8 mouse cellular contexts compared by ENCODE assay signal in the genomic region with DNA sequence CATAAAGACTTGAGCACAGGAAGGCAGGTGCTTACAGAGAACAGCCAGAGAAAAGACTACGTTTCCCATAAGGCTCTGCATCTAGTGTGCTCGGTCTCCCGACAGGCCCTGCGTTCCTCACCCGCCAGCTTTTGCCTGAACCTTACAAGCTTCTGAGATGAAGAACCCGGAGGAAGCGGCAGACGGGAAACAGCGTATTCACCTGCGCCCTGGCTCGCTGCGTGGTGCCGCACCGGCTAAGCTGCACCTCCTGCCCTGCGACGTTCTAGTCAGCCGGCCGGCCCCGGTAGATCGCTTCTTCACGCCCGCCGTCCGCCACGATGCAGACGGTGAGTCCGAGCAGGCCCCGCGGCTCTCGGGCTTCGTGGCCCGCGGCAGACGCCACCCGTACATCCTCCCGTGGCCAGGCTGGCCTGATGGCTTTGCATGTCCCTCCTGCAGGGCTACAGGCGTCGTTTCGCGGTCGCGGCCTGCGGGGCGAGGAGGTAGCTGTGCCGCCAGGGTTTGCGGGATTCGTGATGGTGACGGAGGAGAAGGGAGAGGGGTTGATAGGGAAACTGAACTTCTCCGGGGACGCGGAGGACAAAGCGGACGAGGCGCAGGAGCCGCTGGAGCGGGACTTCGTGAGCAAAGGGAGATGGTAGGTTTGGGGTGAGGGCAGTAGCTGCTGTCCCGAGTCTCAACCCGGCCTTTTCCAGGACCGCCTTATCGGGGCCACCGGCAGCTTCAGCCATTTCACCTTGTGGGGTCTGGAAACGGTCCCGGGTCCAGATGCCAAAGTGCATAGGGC. TPM values are rescaled to one million over a fixed set of nuclear protein-coding genes. Genes with fewer than 3 reads are reported as not detected.
A peak's percentile ranks its signal among the peaks of the same experiment; 100 is the strongest.
DNase-seq lines count a peak whose midpoint lies in the region; ATAC-seq and TF ChIP-seq lines count a peak whose summit lies in the region.

A gene (plus strand): TSS at position 122 of the 790 bp plus-strand sequence.

- peak within 1 kb of the TSS; percentile 97 for H3K27ac ChIP-seq in forebrain, embryonic 10.5 days
- peak within 1 kb of the TSS; percentile 88 for H3K27ac ChIP-seq in heart, embryonic 15.5 days
- H3K27ac ChIP-seq in liver, embryonic 14.5 days, result peak within 1 kb of the TSS; percentile 72
- H3K27ac ChIP-seq in neural tube, embryonic 12.5 days, result peak within 1 kb of the TSS; percentile 67

- H3K4me1 ChIP-seq in forebrain, embryonic 10.5 days, result peaks cover 25% of the 10 kb centered on the region
- H3K4me1 ChIP-seq in heart, embryonic 15.5 days (replicated peaks), result peaks cover 20% of the 10 kb centered on the region
- H3K4me1 ChIP-seq in liver, embryonic 14.5 days (replicated peaks; ENCODE audit: control insufficient read depth in 2 of 2, insufficient read depth in 2 of 2, low read length in 1 of 2), result peaks cover 0 to 8% of the 10 kb centered on the region in 2 experiments; a peak in 2 of 4 replicates
- peaks cover 17% of the 10 kb centered on the region for H3K4me1 ChIP-seq in neural tube, embryonic 12.5 days

- H3K4me2 ChIP-seq in heart, embryonic 15.5 days, result peak within 1 kb of the TSS; percentile 94
- H3K4me2 ChIP-seq in liver, embryonic 14.5 days (ENCODE audit: low read depth), result peak within 1 kb of the TSS; percentile 68
- H3K4me2 ChIP-seq in neural tube, embryonic 12.5 days (replicated peaks), result peak within 1 kb of the TSS; percentile 88

- no peak for TF ChIP-seq CTCF in liver, embryonic 14.5 days (IDR thresholded peaks at IDR 0.05; ENCODE audit: low read depth)

- H3K9ac ChIP-seq in heart, embryonic 15.5 days, result peak within 1 kb of the TSS; percentile 89
- H3K9ac ChIP-seq in liver, embryonic 14.5 days (replicated peaks), result peak within 1 kb of the TSS; percentile 73
- H3K9ac ChIP-seq in neural tube, embryonic 12.5 days, result peak within 1 kb of the TSS; percentile 94

- ATAC-seq in heart, embryonic 15.5 days (replicated peaks; ENCODE audit: insufficient number of reproducible peaks, insufficient read depth, low FRiP score, low read depth), result peak; percentile 66
- ATAC-seq in liver, embryonic 14.5 days (ENCODE audit: insufficient read depth), result peak; percentile 78
- peak; percentile 88 for ATAC-seq in neural tube, embryonic 12.5 days (ENCODE audit: low FRiP score, low read depth)

- no peaks in the 10 kb centered on the region for H3K9me3 ChIP-seq in forebrain, embryonic 10.5 days
- H3K9me3 ChIP-seq in heart, embryonic 15.5 days (replicated peaks), result no peaks in the 10 kb centered on the region
- H3K9me3 ChIP-seq in liver, embryonic 14.5 days (ENCODE audit: control insufficient read depth, low read length), result no peaks in the 10 kb centered on the region
- no peaks in the 10 kb centered on the region for H3K9me3 ChIP-seq in neural tube, embryonic 12.5 days

- under 1% methylated on average over 64 of the region's 64 CpGs for WGBS in forebrain, embryonic 10.5 days
- WGBS in heart, embryonic 15.5 days, result under 1% methylated on average over 64 of the region's 64 CpGs
- WGBS in liver, embryonic 14.5 days (ENCODE audit: insufficient replicate concordance), result under 1% methylated on average over 64 of the region's 64 CpGs
- under 1% methylated on average over 64 of the region's 64 CpGs for WGBS in neural tube, embryonic 12.5 days

- no peaks in the 10 kb centered on the region for H3K27me3 ChIP-seq in forebrain, embryonic 10.5 days (ENCODE audit: poor library complexity, severe bottlenecking)
- H3K27me3 ChIP-seq in heart, embryonic 15.5 days, result no peaks in the 10 kb centered on the region
- H3K27me3 ChIP-seq in liver, embryonic 14.5 days (ENCODE audit: control insufficient read depth, insufficient read depth, low read length), result no peaks in the 10 kb centered on the region
- H3K27me3 ChIP-seq in neural tube, embryonic 12.5 days (replicated peaks), result no peaks in the 10 kb centered on the region

- DNase-seq in CD8-positive naive resting alpha-beta T cell, adult 2 months (ENCODE audit: low read depth in 2 of 2, low spot score in 2 of 2), result peak; percentile 79 to 82
- DNase-seq in c-Kit-negative CD71-positive TER-119-positive erythroid progenitor cells, embryonic 14.5 days (ENCODE audit: low read depth, low spot score), result peak; percentile 65
- DNase-seq in forebrain, embryonic 10.5 days (ENCODE audit: extremely low spot score, low spot score), result peak; percentile 80
- DNase-seq in kidney, postnatal 25 days, result peak; percentile 79 to 89
- peak; percentile 67 to 76 (median 71) for DNase-seq in liver, embryonic 14.5 days (ENCODE audit: low read depth in 3 of 3, low spot score in 3 of 3)
- peak; percentile 90 for DNase-seq in telencephalon, adult 2 months (ENCODE audit: low read depth, low spot score)

- H3K36me3 ChIP-seq in forebrain, embryonic 10.5 days (replicated peaks), result peaks cover 45% of the 10 kb centered on the region
- H3K36me3 ChIP-seq in heart, embryonic 15.5 days, result peaks cover 42% of the 10 kb centered on the region
- peaks cover 22% of the 10 kb centered on the region for H3K36me3 ChIP-seq in liver, embryonic 14.5 days (replicated peaks; ENCODE audit: control insufficient read depth, insufficient read depth, low read depth)
- peaks cover 41% of the 10 kb centered on the region for H3K36me3 ChIP-seq in neural tube, embryonic 12.5 days

- peak within 1 kb of the TSS; percentile 100 for H3K4me3 ChIP-seq in forebrain, embryonic 10.5 days
- H3K4me3 ChIP-seq in heart, embryonic 15.5 days, result peak within 1 kb of the TSS; percentile 81
- peak within 1 kb of the TSS; percentile 68 to 72 for H3K4me3 ChIP-seq in liver, embryonic 14.5 days (ENCODE audit: insufficient read depth in 1 of 2, low read depth in 2 of 2, low read length in 2 of 2)
- H3K4me3 ChIP-seq in neural tube, embryonic 12.5 days, result peak within 1 kb of the TSS; percentile 87

- TF ChIP-seq EP300 in liver, embryonic 14.5 days (IDR thresholded peaks at IDR 0.05; ENCODE audit: low read depth), result no peak

RNA-seq across cellular contexts. Expression of the gene that starts here (rescaled TPM):
- 187 and 200 TPM in 2 replicates for polyA plus RNA-seq in forebrain, embryonic 10.5 days (2016; fragmentation: Nextera tagmentation; extraction: Ambion mirVana)
- polyA plus RNA-seq in heart, embryonic 15.5 days (2015; fragmentation: Nextera tagmentation; extraction: Ambion mirVana), result 89.7 and 96.1 TPM in 2 replicates
- 69.9 and 87.7 TPM in 2 replicates for polyA plus RNA-seq in liver, embryonic 14.5 days (2012; rRNA removed)
- 115 and 129 TPM in 2 replicates for polyA plus RNA-seq in liver, embryonic 14.5 days (2014; fragmentation: Nextera tagmentation; extraction: Ambion mirVana)
- 140 and 148 TPM in 2 replicates for polyA plus RNA-seq in neural tube, embryonic 12.5 days (2016; fragmentation: Nextera tagmentation; extraction: Ambion mirVana)

Comparison
In these comparisons a context has a peak if more than half of its experiments do, and no peak if none do; other contexts are left out.
1. Peak in every context shown above with its lines: DNase-seq, ATAC-seq, H3K4me3 ChIP-seq and H3K27ac ChIP-seq.